Mouse (Mus musculus): ENCODE results near the gene Tex48. TPM values are rescaled to one million over a fixed set of nuclear protein-coding genes. Genes with fewer than 3 reads are reported as not detected.

Gene Tex48
- not detected in 2 replicates for total RNA-seq (2012; rRNA removed)

GRCm38 (mm10) chr4:63622378-63622835, at the start of gene Tex48:
Tex48 (minus strand) TSS chr4:63622428.
- TF ChIP-seq ZC3H11A (IDR thresholded peaks at IDR 0.05; ENCODE audit: borderline replicate concordance, low read depth, low read length) (0 out of 2 replicates have a peak, but pooled peaks have one; percentile 22), CHD2 (IDR thresholded peaks at IDR 0.05; ENCODE audit: low read depth, low read length) (no peak), HCFC1 (IDR thresholded peaks at IDR 0.05; ENCODE audit: borderline replicate concordance, insufficient read depth, low read length) (no peak)
- Histone ChIP-seq H3K4me1 (ENCODE audit: control insufficient read depth in 2 of 2, insufficient read depth in 2 of 2, low read length in 2 of 2, poor library complexity in 1 of 2) (no peaks in the 10 kb centered on the region), H3K36me3 (ENCODE audit: control insufficient read depth, insufficient read depth, low read length, poor library complexity, severe bottlenecking) (no peaks in the 10 kb centered on the region), H3K9ac (ENCODE audit: insufficient read depth, low read depth, low read length, poor library complexity, severe bottlenecking) (no peak within 1 kb of the TSS), H3K9me3 (ENCODE audit: control insufficient read depth, insufficient read depth, low read depth, low read length) (no peaks in the 10 kb centered on the region), H3K4me3 (ENCODE audit: insufficient read depth in 1 of 2, low read depth in 1 of 2, low read length in 2 of 2, poor library complexity in 1 of 2, severe bottlenecking in 1 of 2) (no peak within 1 kb of the TSS), H3K27ac (ENCODE audit: insufficient read depth, low read depth, low read length, poor library complexity, severe bottlenecking) (no peak within 1 kb of the TSS)
- DNase-seq (ENCODE audit: low read depth, low spot score): peak; percentile 37
- in situ Hi-C loops (cut with MboI; ENCODE audit: low sequenced_read_pairs in 2 of 2, unreplicated experiment in 2 of 2): no loop called here

DNA sequence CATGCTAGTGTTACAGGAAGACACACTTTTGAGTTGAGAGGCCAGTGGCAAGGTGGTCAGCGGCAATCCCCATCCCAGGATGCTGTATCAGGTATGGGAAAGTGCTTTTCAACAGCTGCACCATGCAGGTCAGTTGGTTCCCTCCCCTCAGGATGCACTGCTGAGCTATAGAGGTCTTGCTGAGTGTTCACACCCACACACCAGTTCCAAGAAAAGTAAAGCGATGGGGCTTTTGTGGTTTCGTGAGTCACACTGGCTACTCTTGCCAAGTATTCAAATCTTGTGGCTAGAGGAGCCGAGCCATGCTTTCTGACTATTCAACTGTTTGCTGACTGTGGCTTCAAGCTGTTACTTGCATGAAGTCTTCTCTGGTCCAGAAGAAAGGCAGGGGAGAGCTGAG, 46.0 kb upstream of the Tex48 start:
- Histone ChIP-seq H3K4me3 (ENCODE audit: insufficient read depth in 1 of 2, low read depth in 1 of 2, low read length in 2 of 2, poor library complexity in 1 of 2, severe bottlenecking in 1 of 2) (no peak overlapping the region), H3K4me1 (ENCODE audit: control insufficient read depth in 2 of 2, insufficient read depth in 2 of 2, low read length in 2 of 2, poor library complexity in 1 of 2) (no peaks in the 10 kb centered on the region), H3K9me3 (ENCODE audit: control insufficient read depth, insufficient read depth, low read depth, low read length) (no peaks in the 10 kb centered on the region), H3K9ac (ENCODE audit: insufficient read depth, low read depth, low read length, poor library complexity, severe bottlenecking) (no peak overlapping the region), H3K27ac (ENCODE audit: insufficient read depth, low read depth, low read length, poor library complexity, severe bottlenecking) (no peak overlapping the region), H3K36me3 (ENCODE audit: control insufficient read depth, insufficient read depth, low read length, poor library complexity, severe bottlenecking) (no peaks in the 10 kb centered on the region)
- TF ChIP-seq CHD2 (IDR thresholded peaks at IDR 0.05; ENCODE audit: low read depth, low read length): no peak
- no peak for TF ChIP-seq MAFK (IDR thresholded peaks at IDR 0.05; ENCODE audit: insufficient read depth, low read depth, low read length)
- TF ChIP-seq ZNF384 (IDR thresholded peaks at IDR 0.05; ENCODE audit: low read depth, low read length): no peak
- TF ChIP-seq HCFC1 (IDR thresholded peaks at IDR 0.05; ENCODE audit: borderline replicate concordance, insufficient read depth, low read length): no peak
- TF ChIP-seq ZC3H11A (IDR thresholded peaks at IDR 0.05; ENCODE audit: borderline replicate concordance, low read depth, low read length): no peak
- DNase-seq (ENCODE audit: low read depth, low spot score): no peak
- in situ Hi-C loops (cut with MboI; ENCODE audit: low sequenced_read_pairs in 2 of 2, unreplicated experiment in 2 of 2): no loop called here

GRCm38 (mm10) chr4:63665738-63666137, 43.5 kb upstream of the Tex48 start:
- Histone ChIP-seq H3K9me3 (ENCODE audit: control insufficient read depth, insufficient read depth, low read depth, low read length) (no peaks in the 10 kb centered on the region), H3K27ac (ENCODE audit: insufficient read depth, low read depth, low read length, poor library complexity, severe bottlenecking) (no peak overlapping the region), H3K36me3 (ENCODE audit: control insufficient read depth, insufficient read depth, low read length, poor library complexity, severe bottlenecking) (no peaks in the 10 kb centered on the region), H3K9ac (ENCODE audit: insufficient read depth, low read depth, low read length, poor library complexity, severe bottlenecking) (no peak overlapping the region), H3K4me3 (ENCODE audit: insufficient read depth in 1 of 2, low read depth in 1 of 2, low read length in 2 of 2, poor library complexity in 1 of 2, severe bottlenecking in 1 of 2) (no peak overlapping the region), H3K4me1 (ENCODE audit: control insufficient read depth in 2 of 2, insufficient read depth in 2 of 2, low read length in 2 of 2, poor library complexity in 1 of 2) (no peaks in the 10 kb centered on the region)
- no peak for DNase-seq (ENCODE audit: low read depth, low spot score)
- no peak for TF ChIP-seq ZC3H11A (IDR thresholded peaks at IDR 0.05; ENCODE audit: borderline replicate concordance, low read depth, low read length)
- TF ChIP-seq CHD2 (IDR thresholded peaks at IDR 0.05; ENCODE audit: low read depth, low read length): no peak
- TF ChIP-seq MAFK (IDR thresholded peaks at IDR 0.05; ENCODE audit: insufficient read depth, low read depth, low read length): no peak
- TF ChIP-seq HCFC1 (IDR thresholded peaks at IDR 0.05; ENCODE audit: borderline replicate concordance, insufficient read depth, low read length): no peak
- TF ChIP-seq ZNF384 (IDR thresholded peaks at IDR 0.05; ENCODE audit: low read depth, low read length): no peak
- in situ Hi-C loops (cut with MboI; ENCODE audit: low sequenced_read_pairs in 2 of 2, unreplicated experiment in 2 of 2): no loop called here

DNA sequence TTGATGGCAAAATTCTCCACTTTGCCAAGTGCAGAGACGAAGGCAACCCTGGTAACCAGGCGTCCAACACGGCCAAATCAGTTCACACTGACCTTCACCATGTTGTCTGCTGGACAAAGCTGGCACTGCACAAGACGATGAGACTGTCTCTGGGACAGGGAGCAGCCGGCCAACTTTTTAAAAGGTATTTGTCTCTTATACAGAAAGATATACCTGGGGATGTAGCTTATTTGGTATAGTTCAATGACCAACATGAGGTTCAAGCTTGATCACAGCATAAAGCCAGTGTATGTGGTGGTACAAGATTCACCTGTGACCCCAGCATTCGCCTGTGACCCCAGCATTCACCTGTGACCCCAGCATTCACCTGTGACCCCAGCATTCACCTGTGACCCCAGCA, 41.1 kb upstream of the Tex48 start, which contains the start of gene Gm11214:
TSS of gene Gm11214 (minus strand) at position 101 of the 400 bp plus-strand sequence.
- H3K4me1 ChIP-seq (ENCODE audit: control insufficient read depth in 2 of 2, insufficient read depth in 2 of 2, low read length in 2 of 2, poor library complexity in 1 of 2): no peaks in the 10 kb centered on the region
- in situ Hi-C loops (cut with MboI; ENCODE audit: low sequenced_read_pairs in 2 of 2, unreplicated experiment in 2 of 2): no loop called here
- DNase-seq (ENCODE audit: low read depth, low spot score): no peak
- no peaks in the 10 kb centered on the region for H3K9me3 ChIP-seq (ENCODE audit: control insufficient read depth, insufficient read depth, low read depth, low read length)
- H3K36me3 ChIP-seq (ENCODE audit: control insufficient read depth, insufficient read depth, low read length, poor library complexity, severe bottlenecking): no peaks in the 10 kb centered on the region
- H3K4me3 ChIP-seq (ENCODE audit: insufficient read depth in 1 of 2, low read depth in 1 of 2, low read length in 2 of 2, poor library complexity in 1 of 2, severe bottlenecking in 1 of 2): no peak within 1 kb of the TSS
- no peak within 1 kb of the TSS for H3K27ac ChIP-seq (ENCODE audit: insufficient read depth, low read depth, low read length, poor library complexity, severe bottlenecking)
- TF ChIP-seq MAFK (IDR thresholded peaks at IDR 0.05; ENCODE audit: insufficient read depth, low read depth, low read length): no peak
- no peak for TF ChIP-seq ZC3H11A (IDR thresholded peaks at IDR 0.05; ENCODE audit: borderline replicate concordance, low read depth, low read length)
- TF ChIP-seq CHD2 (IDR thresholded peaks at IDR 0.05; ENCODE audit: low read depth, low read length): no peak
- no peak for TF ChIP-seq ZNF384 (IDR thresholded peaks at IDR 0.05; ENCODE audit: low read depth, low read length)
- TF ChIP-seq HCFC1 (IDR thresholded peaks at IDR 0.05; ENCODE audit: borderline replicate concordance, insufficient read depth, low read length): no peak
- no peak within 1 kb of the TSS for H3K9ac ChIP-seq (ENCODE audit: insufficient read depth, low read depth, low read length, poor library complexity, severe bottlenecking)

DNA sequence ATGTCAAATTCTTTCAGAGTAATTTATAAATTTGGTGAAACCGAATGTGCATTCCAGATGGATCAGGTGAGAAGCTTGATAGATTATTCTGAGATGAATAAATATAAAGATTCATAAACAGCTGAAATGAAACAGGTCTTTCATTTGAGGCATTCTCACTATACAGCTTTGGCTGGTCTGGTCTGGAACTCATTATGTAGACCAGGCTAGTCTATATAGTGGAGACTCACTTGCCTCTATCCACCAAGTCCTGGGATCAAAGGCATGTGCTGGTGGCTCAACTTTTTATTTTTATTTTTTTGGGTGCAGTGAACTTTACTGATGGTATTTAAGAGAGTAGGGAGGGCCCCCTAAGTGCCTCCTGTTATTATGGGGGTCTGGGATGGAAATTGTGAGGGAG, 39.6 kb upstream of the Tex48 start:
- H3K9ac ChIP-seq (ENCODE audit: insufficient read depth, low read depth, low read length, poor library complexity, severe bottlenecking): no peak overlapping the region
- H3K36me3 ChIP-seq (ENCODE audit: control insufficient read depth, insufficient read depth, low read length, poor library complexity, severe bottlenecking): no peaks in the 10 kb centered on the region
- H3K27ac ChIP-seq (ENCODE audit: insufficient read depth, low read depth, low read length, poor library complexity, severe bottlenecking): no peak overlapping the region
- no peaks in the 10 kb centered on the region for H3K9me3 ChIP-seq (ENCODE audit: control insufficient read depth, insufficient read depth, low read depth, low read length)
- in situ Hi-C loops (cut with MboI; ENCODE audit: low sequenced_read_pairs in 2 of 2, unreplicated experiment in 2 of 2): no loop called here
- H3K4me3 ChIP-seq (ENCODE audit: insufficient read depth in 1 of 2, low read depth in 1 of 2, low read length in 2 of 2, poor library complexity in 1 of 2, severe bottlenecking in 1 of 2): no peak overlapping the region
- TF ChIP-seq CHD2 (IDR thresholded peaks at IDR 0.05; ENCODE audit: low read depth, low read length): no peak
- TF ChIP-seq ZNF384 (IDR thresholded peaks at IDR 0.05; ENCODE audit: low read depth, low read length): no peak
- no peak for DNase-seq (ENCODE audit: low read depth, low spot score)
- H3K4me1 ChIP-seq (ENCODE audit: control insufficient read depth in 2 of 2, insufficient read depth in 2 of 2, low read length in 2 of 2, poor library complexity in 1 of 2): no peaks in the 10 kb centered on the region
